Mouse (Mus musculus): ENCODE data around the gene Cd99l2. TPM values are rescaled to one million over a fixed set of nuclear protein-coding genes. Genes with fewer than 3 reads are reported as not detected.

Gene Cd99l2
- polyA plus RNA-seq, 1 experiment from 2014 or later = 33.0 TPM

- no peak overlapping the region for H3K4me3 ChIP-seq
- H3K27ac ChIP-seq = no peak overlapping the region
- no peaks in the 10 kb centered on the region for H3K4me1 ChIP-seq
- no peak overlapping the region for H3K9ac ChIP-seq
- ATAC-seq (ENCODE audit: low FRiP score, low read depth) = no peak
- 84% methylated on average over 3 of the region's 3 CpGs for WGBS
- no peak overlapping the region for H3K4me2 ChIP-seq (replicated peaks)
- peaks cover 3% of the 10 kb centered on the region; the same call in 1 of the 2 replicates for H3K36me3 ChIP-seq
- no peaks in the 10 kb centered on the region for H3K27me3 ChIP-seq
- no peaks in the 10 kb centered on the region for H3K9me3 ChIP-seq
Measured at GRCm38 (mm10) chrX:71412776-71413175, 79.9 kb downstream of the Cd99l2 start.

GRCm38 (mm10) chrX:71408386-71408785 lies 84.3 kb downstream of the Cd99l2 start:
- H3K9me3 ChIP-seq = no peaks in the 10 kb centered on the region
- no peak overlapping the region for H3K4me3 ChIP-seq
- H3K27me3 ChIP-seq = no peaks in the 10 kb centered on the region
- no peak overlapping the region for H3K9ac ChIP-seq
- H3K27ac ChIP-seq = no peak overlapping the region
- ATAC-seq (ENCODE audit: low FRiP score, low read depth) = no peak
- no peak overlapping the region for H3K4me2 ChIP-seq (replicated peaks)
- no peaks in the 10 kb centered on the region for H3K4me1 ChIP-seq
- peaks cover 3% of the 10 kb centered on the region; the same call in 1 of the 2 replicates for H3K36me3 ChIP-seq
- WGBS = 34% methylated on average over 1 of the region's 1 CpGs

- H3K9ac ChIP-seq = no peak overlapping the region
- no peak overlapping the region for H3K27ac ChIP-seq
- H3K4me3 ChIP-seq = no peak overlapping the region
- H3K36me3 ChIP-seq = peaks cover 8% of the 10 kb centered on the region
- no peaks in the 10 kb centered on the region for H3K27me3 ChIP-seq
- no peak overlapping the region for H3K4me2 ChIP-seq (replicated peaks)
- H3K9me3 ChIP-seq = no peaks in the 10 kb centered on the region
- H3K4me1 ChIP-seq = no peaks in the 10 kb centered on the region
- no peak for ATAC-seq (ENCODE audit: low FRiP score, low read depth)
Measured at GRCm38 (mm10) chrX:71406290-71406689, 86.4 kb downstream of the Cd99l2 start.

GRCm38 (mm10) chrX:71396326-71396725 lies 96.3 kb downstream of the Cd99l2 start:
- H3K4me2 ChIP-seq (replicated peaks) = no peak overlapping the region
- H3K9ac ChIP-seq = no peak overlapping the region
- H3K4me3 ChIP-seq = no peak overlapping the region
- H3K27ac ChIP-seq = no peak overlapping the region
- 84% methylated on average over 4 of the region's 4 CpGs for WGBS
- no peaks in the 10 kb centered on the region for H3K4me1 ChIP-seq
- no peaks in the 10 kb centered on the region; the same call in 1 of the 2 replicates for H3K27me3 ChIP-seq
- ATAC-seq (ENCODE audit: low FRiP score, low read depth) = no peak
- no peaks in the 10 kb centered on the region for H3K36me3 ChIP-seq
- no peaks in the 10 kb centered on the region for H3K9me3 ChIP-seq

- Histone ChIP-seq H3K9ac (no peak overlapping the region), H3K4me1 (no peaks in the 10 kb centered on the region), H3K4me3 (no peak overlapping the region), H3K9me3 (no peaks in the 10 kb centered on the region), H3K27me3 (no peaks in the 10 kb centered on the region), H3K27ac (no peak overlapping the region), H3K36me3 (no peaks in the 10 kb centered on the region), H3K4me2 (replicated peaks) (no peak overlapping the region)
- 48% methylated on average over 5 of the region's 5 CpGs for WGBS
- ATAC-seq (ENCODE audit: low FRiP score, low read depth) = no peak
Measured at GRCm38 (mm10) chrX:71381571-71381970, 111.1 kb downstream of the Cd99l2 start.

GRCm38 (mm10) chrX:71378435-71378834 lies 114.2 kb downstream of the Cd99l2 start:
- no peak overlapping the region for H3K9ac ChIP-seq
- ATAC-seq (ENCODE audit: low FRiP score, low read depth) = no peak
- H3K9me3 ChIP-seq = no peaks in the 10 kb centered on the region
- no peaks in the 10 kb centered on the region for H3K36me3 ChIP-seq
- H3K4me1 ChIP-seq = no peaks in the 10 kb centered on the region
- H3K27me3 ChIP-seq = no peaks in the 10 kb centered on the region
- no peak overlapping the region for H3K4me2 ChIP-seq (replicated peaks)
- no peak overlapping the region for H3K27ac ChIP-seq
- no peak overlapping the region for H3K4me3 ChIP-seq
- 69% methylated on average over 2 of the region's 2 CpGs for WGBS

- no peaks in the 10 kb centered on the region for H3K27me3 ChIP-seq
- no peaks in the 10 kb centered on the region for H3K36me3 ChIP-seq
- no peak for ATAC-seq (ENCODE audit: low FRiP score, low read depth)
- H3K9me3 ChIP-seq = no peaks in the 10 kb centered on the region
- WGBS = 94% methylated on average over 1 of the region's 1 CpGs
- no peak overlapping the region for H3K9ac ChIP-seq
- H3K27ac ChIP-seq = no peak overlapping the region
- no peak overlapping the region for H3K4me2 ChIP-seq (replicated peaks)
- no peaks in the 10 kb centered on the region for H3K4me1 ChIP-seq
- H3K4me3 ChIP-seq = no peak overlapping the region
Measured at GRCm38 (mm10) chrX:71376781-71377180, 115.9 kb downstream of the Cd99l2 start.

Small RNA genes lying within 50 kb of the gene (microRNA-seq; reads per million reads assigned to microRNA genes)
- not detected for gene Gm23945

Other genes with a start within 250 kb of the Cd99l2 start
- 7.9 and 8.9 TPM in 2 replicates for gene Mtmr1, start 128.1 kb downstream of the Cd99l2 start, polyA plus RNA-seq (2015; fragmentation: Nextera tagmentation; extraction: Ambion mirVana)
- gene Hmgb3, start 63.1 kb upstream of the Cd99l2 start, polyA plus RNA-seq (2015; fragmentation: Nextera tagmentation; extraction: Ambion mirVana) = 388 and 423 TPM in 2 replicates
- 0.88 and 1.4 TPM in 2 replicates for gene Gpr50, start 170.8 kb upstream of the Cd99l2 start, polyA plus RNA-seq (2015; fragmentation: Nextera tagmentation; extraction: Ambion mirVana)

Data from limb, embryonic 13.5 days (tissue).